Mouse (Mus musculus) c-Kit-positive CD71-positive TER-119-positive erythroid progenitor cells, embryonic 14.5 days (primary cell): Measurements from ENCODE around the gene Npr2.
"Not testable (repeated sequence)": the region's sequence is repeated elsewhere in the genome, so short reads cannot be mapped to it uniquely, and the experiment has no call there.

Experiments
- DNase-seq: peaks from one replicate; pipeline ENCODE4 v3.0.0-alpha.2; 2013; ENCODE audit warnings: low spot score

The Npr2 gene

GRCm38 (mm10) chr4:43631046-43631955 is at the start of gene Npr2:
TSS of gene Npr2 (plus strand) at chr4:43631935.
- DNase-seq: no peak

- no peak for DNase-seq
Observed at GRCm38 (mm10) chr4:43582241-43582640, 49.5 kb upstream of the Npr2 start.

- no peak for DNase-seq
Observed at GRCm38 (mm10) chr4:43583421-43583820, 48.3 kb upstream of the Npr2 start.

- no peak for DNase-seq
Observed at GRCm38 (mm10) chr4:43584444-43585416, 47.0 kb upstream of the Npr2 start, which contains the start of gene Msmp. TSS of gene Msmp (minus strand) at chr4:43584494.

- no peak for DNase-seq
Observed at GRCm38 (mm10) chr4:43585682-43586081, 46.1 kb upstream of the Npr2 start.

GRCm38 (mm10) chr4:43586411-43586810 is 45.3 kb upstream of the Npr2 start:
- DNase-seq: no peak

GRCm38 (mm10) chr4:43587681-43588080 is 44.1 kb upstream of the Npr2 start:
- DNase-seq: no peak

GRCm38 (mm10) chr4:43591543-43591942 is 40.2 kb upstream of the Npr2 start:
- no peak for DNase-seq

- DNase-seq: no peak
Observed at GRCm38 (mm10) chr4:43591961-43592360, 39.8 kb upstream of the Npr2 start.

GRCm38 (mm10) chr4:43593453-43593852 is 38.3 kb upstream of the Npr2 start:
- no peak for DNase-seq

GRCm38 (mm10) chr4:43596597-43596996 is 35.1 kb upstream of the Npr2 start:
- DNase-seq: not testable (repeated sequence)

- DNase-seq: peak; percentile 81
Observed at GRCm38 (mm10) chr4:43598200-43598599, 33.5 kb upstream of the Npr2 start.

- no peak for DNase-seq
Observed at GRCm38 (mm10) chr4:43598650-43599380, 32.9 kb upstream of the Npr2 start.

- DNase-seq: peak; percentile 49
Observed at GRCm38 (mm10) chr4:43600195-43600934, 31.4 kb upstream of the Npr2 start.

- no peak for DNase-seq
Observed at GRCm38 (mm10) chr4:43604099-43604498, 27.6 kb upstream of the Npr2 start.

GRCm38 (mm10) chr4:43604751-43605685 is 26.7 kb upstream of the Npr2 start:
- DNase-seq: peak; percentile 78

- DNase-seq: no peak
Observed at GRCm38 (mm10) chr4:43612534-43612933, 19.2 kb upstream of the Npr2 start.

GRCm38 (mm10) chr4:43613060-43613730 is 18.5 kb upstream of the Npr2 start:
- DNase-seq: no peak

GRCm38 (mm10) chr4:43620146-43620778 is 11.5 kb upstream of the Npr2 start:
- no peak for DNase-seq
